Mouse (Mus musculus): ENCODE data around the gene March1. TPM values are rescaled to one million over a fixed set of nuclear protein-coding genes. Genes with fewer than 3 reads are reported as not detected.

The March1 gene
- total and polyA plus RNA-seq, 3 experiments = 0.04 TPM; not detected in 2

- no peak for DNase-seq (ENCODE audit: low read depth, low spot score)
Measured at GRCm38 (mm10) chr8:66269546-66269945, 651.8 kb downstream of the March1 start.

GRCm38 (mm10) chr8:66270116-66270515 lies 652.4 kb downstream of the March1 start:
- no peaks in the 10 kb centered on the region; a peak in 1 of 4 replicates for H3K27me3 ChIP-seq (ENCODE audit: control insufficient read depth in 1 of 2, insufficient read depth in 2 of 2, low read length in 2 of 2)
- DNase-seq (ENCODE audit: low read depth, low spot score) = no peak
- no peaks in the 10 kb centered on the region for H3K36me3 ChIP-seq (ENCODE audit: control insufficient read depth in 1 of 2, insufficient read depth in 2 of 2, low read length in 2 of 2)
- H3K4me3 ChIP-seq (ENCODE audit: control insufficient read depth in 1 of 2, insufficient read depth in 1 of 2, low read depth in 2 of 2, low read length in 2 of 2) = no peak overlapping the region
- no peaks in the 10 kb centered on the region for H3K79me2 ChIP-seq (ENCODE audit: control insufficient read depth, insufficient read depth, low read length, poor library complexity)
- H3K27ac ChIP-seq (ENCODE audit: control insufficient read depth, low read depth, low read length) = no peak overlapping the region
- H3K4me1 ChIP-seq (ENCODE audit: control insufficient read depth in 1 of 2, insufficient read depth in 2 of 2, low read length in 2 of 2) = no peaks in the 10 kb centered on the region
- no peak for TF ChIP-seq CHD1 (IDR thresholded peaks at IDR 0.05; ENCODE audit: low read depth, low read length)
- no peak for TF ChIP-seq UBTF (IDR thresholded peaks at IDR 0.05; ENCODE audit: borderline replicate concordance, insufficient read depth, low read depth, low read length)
- TF ChIP-seq ELF1 (IDR thresholded peaks at IDR 0.05; ENCODE audit: low read depth, low read length) = no peak
- TF ChIP-seq CTCF (IDR thresholded peaks at IDR 0.05 in 2 of 3, conservative IDR thresholded peaks at IDR 0.05 in 1 of 3; ENCODE audit: control insufficient read depth in 1 of 3, insufficient read depth in 1 of 3, low read depth in 2 of 3, low read length in 3 of 3, poor library complexity in 1 of 3, severe bottlenecking in 1 of 3) = no peak
- H3K9ac ChIP-seq (ENCODE audit: control insufficient read depth, low read depth, low read length, poor library complexity, severe bottlenecking) = no peak overlapping the region
- H3K9me3 ChIP-seq (replicated peaks; ENCODE audit: insufficient read depth, low read length) = no peaks in the 10 kb centered on the region

More at GRCm38 (mm10) chr8:66269546-66269945, 651.8 kb downstream of the March1 start:
- no peak overlapping the region for H3K4me3 ChIP-seq (ENCODE audit: control insufficient read depth in 1 of 2, insufficient read depth in 1 of 2, low read depth in 2 of 2, low read length in 2 of 2)
- H3K9me3 ChIP-seq (replicated peaks; ENCODE audit: insufficient read depth, low read length) = no peaks in the 10 kb centered on the region
- H3K4me1 ChIP-seq (ENCODE audit: control insufficient read depth in 1 of 2, insufficient read depth in 2 of 2, low read length in 2 of 2) = no peaks in the 10 kb centered on the region
- H3K27ac ChIP-seq (ENCODE audit: control insufficient read depth, low read depth, low read length) = no peak overlapping the region
- H3K36me3 ChIP-seq (ENCODE audit: control insufficient read depth in 1 of 2, insufficient read depth in 2 of 2, low read length in 2 of 2) = no peaks in the 10 kb centered on the region
- H3K27me3 ChIP-seq (ENCODE audit: control insufficient read depth in 1 of 2, insufficient read depth in 2 of 2, low read length in 2 of 2) = no peaks in the 10 kb centered on the region; a peak in 1 of 4 replicates
- no peaks in the 10 kb centered on the region for H3K79me2 ChIP-seq (ENCODE audit: control insufficient read depth, insufficient read depth, low read length, poor library complexity)
- no peak overlapping the region for H3K9ac ChIP-seq (ENCODE audit: control insufficient read depth, low read depth, low read length, poor library complexity, severe bottlenecking)
- no peak for TF ChIP-seq GATA1 (IDR thresholded peaks at IDR 0.05; ENCODE audit: low read depth, low read length)
- no peak for TF ChIP-seq POLR2A (IDR thresholded peaks at IDR 0.05; ENCODE audit: control insufficient read depth in 1 of 2, insufficient read depth in 1 of 2, low read depth in 1 of 2, low read length in 2 of 2, poor library complexity in 1 of 2)
- TF ChIP-seq E2F4 (IDR thresholded peaks at IDR 0.05; ENCODE audit: borderline replicate concordance, low read depth, low read length) = no peak
- TF ChIP-seq GABPA (IDR thresholded peaks at IDR 0.05; ENCODE audit: low read depth, low read length) = no peak
- no peak for TF ChIP-seq NELFE (IDR thresholded peaks at IDR 0.05; ENCODE audit: low read depth, low read length)
- TF ChIP-seq HCFC1 (IDR thresholded peaks at IDR 0.05; ENCODE audit: low read depth, low read length) = no peak

- Histone ChIP-seq H3K9me3 (replicated peaks; ENCODE audit: insufficient read depth, low read length) (no peaks in the 10 kb centered on the region), H3K79me2 (ENCODE audit: control insufficient read depth, insufficient read depth, low read length, poor library complexity) (no peaks in the 10 kb centered on the region), H3K27me3 (ENCODE audit: control insufficient read depth in 1 of 2, insufficient read depth in 2 of 2, low read length in 2 of 2) (no peaks in the 10 kb centered on the region), H3K27ac (ENCODE audit: control insufficient read depth, low read depth, low read length) (no peak overlapping the region), H3K36me3 (ENCODE audit: control insufficient read depth in 1 of 2, insufficient read depth in 2 of 2, low read length in 2 of 2) (no peaks in the 10 kb centered on the region), H3K9ac (ENCODE audit: control insufficient read depth, low read depth, low read length, poor library complexity, severe bottlenecking) (no peak overlapping the region), H3K4me3 (ENCODE audit: control insufficient read depth in 1 of 2, insufficient read depth in 1 of 2, low read depth in 2 of 2, low read length in 2 of 2) (no peak overlapping the region), H3K4me1 (ENCODE audit: control insufficient read depth in 1 of 2, insufficient read depth in 2 of 2, low read length in 2 of 2) (no peaks in the 10 kb centered on the region)
- no peak for TF ChIP-seq ELF1 (IDR thresholded peaks at IDR 0.05; ENCODE audit: low read depth, low read length)
- TF ChIP-seq GATA1 (IDR thresholded peaks at IDR 0.05; ENCODE audit: low read depth, low read length) = peak; percentile 48
- TF ChIP-seq TCF12 (IDR thresholded peaks at IDR 0.05; ENCODE audit: low read depth, low read length) = peak; percentile 39; the same call in 1 of the 2 replicates
- peak; percentile 50 to 62; a peak in 3 of 4 replicates for TF ChIP-seq EP300 (IDR thresholded peaks at IDR 0.05; ENCODE audit: low read depth in 1 of 2, low read length in 2 of 2)
- no peak for TF ChIP-seq GABPA (IDR thresholded peaks at IDR 0.05; ENCODE audit: low read depth, low read length)
- TF ChIP-seq RCOR1 (IDR thresholded peaks at IDR 0.05; ENCODE audit: low read depth, low read length) = peak; percentile 87
- TF ChIP-seq USF2 (IDR thresholded peaks at IDR 0.05; ENCODE audit: borderline replicate concordance in 1 of 2, insufficient read depth in 1 of 2, low read depth in 1 of 2, low read length in 2 of 2) = no peak
- no peak for TF ChIP-seq NRF1 (IDR thresholded peaks at IDR 0.05; ENCODE audit: insufficient read depth, low read depth, low read length, poor library complexity, severe bottlenecking)
- TF ChIP-seq SMC3 (IDR thresholded peaks at IDR 0.05; ENCODE audit: low read depth, low read length) = no peak
- no peak for TF ChIP-seq RAD21 (IDR thresholded peaks at IDR 0.05; ENCODE audit: low read depth, low read length)
- TF ChIP-seq SIN3A (IDR thresholded peaks at IDR 0.05; ENCODE audit: low read length) = no peak
- TF ChIP-seq POLR2A (IDR thresholded peaks at IDR 0.05; ENCODE audit: control insufficient read depth in 1 of 2, insufficient read depth in 1 of 2, low read depth in 1 of 2, low read length in 2 of 2, poor library complexity in 1 of 2) = no peak
- DNase-seq (ENCODE audit: low read depth, low spot score) = peak; percentile 41
Measured at GRCm38 (mm10) chr8:66317824-66318223, 700.1 kb downstream of the March1 start.

All from MEL (cell line).